Mouse (Mus musculus): ENCODE measurements around the gene Daglb. TPM values are rescaled to one million over a fixed set of nuclear protein-coding genes. Genes with fewer than 3 reads are reported as not detected.

The Daglb gene
- polyA plus RNA-seq, 1 experiment from 2014 or later: 9.3 TPM

DNA sequence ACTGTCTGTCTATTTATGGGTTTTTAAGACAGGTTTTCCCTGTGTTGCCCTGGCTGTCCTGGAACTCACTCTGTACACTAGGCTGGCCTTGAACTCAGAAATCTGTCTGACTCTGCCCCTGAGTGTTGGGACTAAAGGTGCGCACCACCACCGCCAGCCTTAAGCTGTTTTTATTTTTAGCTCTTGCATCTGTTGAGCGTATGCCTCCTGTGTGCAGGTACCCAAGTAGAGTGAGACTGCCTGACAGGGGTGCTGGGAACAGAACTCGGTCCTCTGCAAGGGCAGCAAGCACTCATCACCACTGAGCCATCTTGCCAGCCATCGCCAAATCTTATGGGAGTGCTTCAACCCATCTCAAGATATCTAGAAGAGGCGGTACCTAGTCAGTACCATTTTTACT is 11.6 kb downstream of the Daglb start:
- H3K27ac ChIP-seq (ENCODE audit: low read length): no peak overlapping the region
- no peak for ATAC-seq (replicated peaks; ENCODE audit: extremely low read depth, insufficient read depth, low FRiP score)
- no peak overlapping the region for H3K4me3 ChIP-seq (ENCODE audit: low read length)
- no peak overlapping the region for H3K4me2 ChIP-seq (ENCODE audit: low read depth, low read length)
- H3K4me1 ChIP-seq (ENCODE audit: control insufficient read depth, insufficient read depth, low read length): peaks cover 1% of the 10 kb centered on the region
- H3K9ac ChIP-seq (ENCODE audit: low read length): no peak overlapping the region
- H3K27me3 ChIP-seq (ENCODE audit: control insufficient read depth, insufficient read depth, low read length): no peaks in the 10 kb centered on the region
- no peaks in the 10 kb centered on the region for H3K9me3 ChIP-seq (replicated peaks; ENCODE audit: control insufficient read depth, low read length)
- WGBS: 91% methylated on average over 6 of the region's 6 CpGs
- peaks cover 21% of the 10 kb centered on the region for H3K36me3 ChIP-seq (ENCODE audit: control insufficient read depth, insufficient read depth)

DNA sequence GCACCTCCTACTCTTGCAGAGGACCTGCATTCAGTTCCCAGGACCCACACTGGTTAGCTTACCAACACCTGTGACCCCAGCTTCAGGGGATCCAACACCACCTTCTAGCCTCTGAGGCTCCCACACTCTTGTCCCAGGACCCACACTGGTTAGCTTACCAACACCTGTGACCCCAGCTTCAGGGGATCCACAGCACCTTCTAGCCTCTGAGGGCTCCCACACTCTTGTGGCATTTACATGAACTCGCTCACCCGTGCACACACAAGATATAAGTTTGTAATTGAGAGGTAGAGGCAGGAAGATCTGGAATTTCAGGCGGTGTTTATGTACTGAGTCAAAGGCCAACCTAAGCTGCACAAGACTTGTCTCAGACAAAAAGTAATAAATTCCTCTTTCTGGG is 13.5 kb downstream of the Daglb start:
- H3K27me3 ChIP-seq (ENCODE audit: control insufficient read depth, insufficient read depth, low read length): no peaks in the 10 kb centered on the region
- H3K4me1 ChIP-seq (ENCODE audit: control insufficient read depth, insufficient read depth, low read length): no peaks in the 10 kb centered on the region
- H3K27ac ChIP-seq (ENCODE audit: low read length): no peak overlapping the region
- WGBS: 92% methylated on average over 3 of the region's 3 CpGs
- H3K36me3 ChIP-seq (ENCODE audit: control insufficient read depth, insufficient read depth): peaks cover 19% of the 10 kb centered on the region
- no peak for ATAC-seq (replicated peaks; ENCODE audit: extremely low read depth, insufficient read depth, low FRiP score)
- no peak overlapping the region for H3K4me2 ChIP-seq (ENCODE audit: low read depth, low read length)
- H3K4me3 ChIP-seq (ENCODE audit: low read length): no peak overlapping the region
- no peak overlapping the region for H3K9ac ChIP-seq (ENCODE audit: low read length)
- H3K9me3 ChIP-seq (replicated peaks; ENCODE audit: control insufficient read depth, low read length): no peaks in the 10 kb centered on the region

DNA sequence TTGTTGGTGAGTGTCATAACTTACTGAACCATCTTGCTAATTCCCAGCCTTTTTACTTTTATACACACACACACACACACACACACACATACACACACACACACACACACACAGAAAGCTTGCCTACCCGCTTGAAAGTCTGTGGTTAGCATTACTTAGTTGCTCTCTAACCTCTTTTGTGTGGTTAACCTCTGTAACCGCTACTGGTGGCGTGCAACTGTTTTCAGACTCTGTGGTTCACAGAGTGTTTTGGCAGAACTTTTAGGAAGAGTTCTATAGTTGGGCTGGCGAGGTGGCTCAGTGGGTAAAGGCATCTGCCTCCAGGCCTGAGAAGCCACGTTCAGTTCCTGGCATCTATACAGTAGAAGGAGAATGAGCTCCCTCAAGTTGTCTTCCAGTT is 20.6 kb downstream of the Daglb start:
- no peak overlapping the region for H3K4me3 ChIP-seq (ENCODE audit: low read length)
- no peak overlapping the region for H3K9ac ChIP-seq (ENCODE audit: low read length)
- H3K4me2 ChIP-seq (ENCODE audit: low read depth, low read length): no peak overlapping the region
- H3K4me1 ChIP-seq (ENCODE audit: control insufficient read depth, insufficient read depth, low read length): no peaks in the 10 kb centered on the region
- H3K9me3 ChIP-seq (replicated peaks; ENCODE audit: control insufficient read depth, low read length): no peaks in the 10 kb centered on the region
- H3K27ac ChIP-seq (ENCODE audit: low read length): no peak overlapping the region
- WGBS: 85% methylated on average over 5 of the region's 5 CpGs
- H3K36me3 ChIP-seq (ENCODE audit: control insufficient read depth, insufficient read depth): 0 out of 2 replicates have a peak, but pooled peaks cover 2% of the 10 kb centered on the region
- H3K27me3 ChIP-seq (ENCODE audit: control insufficient read depth, insufficient read depth, low read length): no peaks in the 10 kb centered on the region
- ATAC-seq (replicated peaks; ENCODE audit: extremely low read depth, insufficient read depth, low FRiP score): no peak

DNA sequence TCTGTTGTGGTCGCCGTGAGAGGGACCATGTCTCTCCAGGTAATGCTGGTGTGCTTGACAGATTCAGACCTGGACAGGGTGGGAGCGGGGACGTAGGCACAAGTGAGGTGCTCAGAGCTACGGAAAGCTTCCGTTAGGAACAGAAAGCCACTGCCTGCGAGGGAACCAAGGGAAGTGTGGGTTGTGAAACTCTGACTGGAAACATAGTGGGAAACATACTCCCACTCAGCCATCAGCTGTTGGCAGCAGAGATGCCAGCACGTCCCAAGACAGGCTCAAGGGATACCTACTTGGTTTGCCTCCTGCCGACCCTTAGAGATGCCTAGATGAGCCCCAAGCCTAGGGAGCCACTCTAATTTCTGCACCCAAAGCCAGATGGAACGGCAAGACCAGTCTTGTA is 22.8 kb downstream of the Daglb start:
- Histone ChIP-seq H3K36me3 (ENCODE audit: control insufficient read depth, insufficient read depth) (0 out of 2 replicates have a peak, but pooled peaks cover 2% of the 10 kb centered on the region), H3K27ac (ENCODE audit: low read length) (no peak overlapping the region), H3K9me3 (replicated peaks; ENCODE audit: control insufficient read depth, low read length) (no peaks in the 10 kb centered on the region), H3K4me2 (ENCODE audit: low read depth, low read length) (no peak overlapping the region), H3K9ac (ENCODE audit: low read length) (no peak overlapping the region), H3K4me1 (ENCODE audit: control insufficient read depth, insufficient read depth, low read length) (no peaks in the 10 kb centered on the region), H3K4me3 (ENCODE audit: low read length) (no peak overlapping the region), H3K27me3 (ENCODE audit: control insufficient read depth, insufficient read depth, low read length) (no peaks in the 10 kb centered on the region)
- no peak for ATAC-seq (replicated peaks; ENCODE audit: extremely low read depth, insufficient read depth, low FRiP score)
- WGBS: 87% methylated on average over 10 of the region's 10 CpGs

DNA sequence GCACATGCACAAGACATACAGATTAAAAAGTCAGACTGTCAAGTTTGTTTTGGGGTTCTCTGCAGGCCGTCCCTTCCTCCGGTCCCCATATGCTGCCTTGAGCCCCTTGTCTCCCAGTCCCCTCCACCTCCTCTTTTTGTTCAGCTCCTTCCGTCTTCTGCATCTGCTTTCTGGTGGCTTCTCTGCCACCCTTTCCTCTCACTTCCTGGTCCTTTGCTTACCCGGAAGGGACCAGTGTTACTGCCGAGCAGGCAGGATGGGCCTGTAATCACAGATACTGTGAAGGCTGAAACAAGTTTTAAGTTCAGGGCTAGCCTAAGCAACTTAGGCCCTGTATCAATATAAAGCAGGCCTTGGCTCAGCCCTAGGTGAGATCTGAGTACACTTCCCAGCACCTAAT is 23.6 kb downstream of the Daglb start:
- H3K4me1 ChIP-seq (ENCODE audit: control insufficient read depth, insufficient read depth, low read length): no peaks in the 10 kb centered on the region
- H3K9me3 ChIP-seq (replicated peaks; ENCODE audit: control insufficient read depth, low read length): no peaks in the 10 kb centered on the region
- no peak overlapping the region for H3K9ac ChIP-seq (ENCODE audit: low read length)
- no peak for ATAC-seq (replicated peaks; ENCODE audit: extremely low read depth, insufficient read depth, low FRiP score)
- 83% methylated on average over 5 of the region's 5 CpGs for WGBS
- peaks cover 2% of the 10 kb centered on the region; the same call in 1 of the 2 replicates for H3K36me3 ChIP-seq (ENCODE audit: control insufficient read depth, insufficient read depth)
- no peak overlapping the region for H3K27ac ChIP-seq (ENCODE audit: low read length)
- no peak overlapping the region for H3K4me2 ChIP-seq (ENCODE audit: low read depth, low read length)
- H3K27me3 ChIP-seq (ENCODE audit: control insufficient read depth, insufficient read depth, low read length): no peaks in the 10 kb centered on the region
- no peak overlapping the region for H3K4me3 ChIP-seq (ENCODE audit: low read length)

DNA sequence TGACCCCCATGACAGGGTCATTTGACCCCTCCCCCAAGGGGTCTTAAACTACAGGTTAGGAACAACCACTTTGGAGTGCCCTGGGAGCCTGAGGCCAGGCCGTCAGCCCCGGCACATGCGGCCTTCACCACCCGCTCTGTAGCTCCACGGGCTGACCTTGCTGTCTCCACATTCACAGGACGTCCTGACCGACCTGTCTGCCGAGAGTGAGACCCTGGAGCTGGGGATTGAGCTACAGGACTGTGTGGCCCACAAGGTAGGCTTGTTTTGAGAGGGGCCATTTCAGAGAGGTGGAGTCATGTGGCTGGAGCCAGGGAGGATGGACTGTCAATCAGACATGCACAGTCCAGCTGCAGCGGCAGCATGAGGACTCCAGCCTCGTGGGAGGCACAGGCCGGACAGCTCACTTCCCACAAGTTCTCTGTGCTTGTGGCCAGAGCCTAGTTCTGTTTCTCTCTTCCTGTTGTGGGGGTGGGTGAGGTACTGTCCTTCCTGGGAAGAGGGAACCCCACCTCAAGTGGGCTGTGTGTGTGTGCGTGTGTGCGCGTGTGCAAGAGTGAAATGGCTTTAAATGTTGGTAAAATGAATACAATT is 25.5 kb downstream of the Daglb start:
- Histone ChIP-seq H3K9ac (ENCODE audit: low read length) (no peak overlapping the region), H3K4me1 (ENCODE audit: control insufficient read depth, insufficient read depth, low read length) (no peaks in the 10 kb centered on the region), H3K36me3 (ENCODE audit: control insufficient read depth, insufficient read depth) (peaks cover 2% of the 10 kb centered on the region; the same call in 1 of the 2 replicates), H3K4me3 (ENCODE audit: low read length) (no peak overlapping the region), H3K9me3 (replicated peaks; ENCODE audit: control insufficient read depth, low read length) (no peaks in the 10 kb centered on the region), H3K4me2 (ENCODE audit: low read depth, low read length) (no peak overlapping the region), H3K27me3 (ENCODE audit: control insufficient read depth, insufficient read depth, low read length) (no peaks in the 10 kb centered on the region), H3K27ac (ENCODE audit: low read length) (no peak overlapping the region)
- ATAC-seq (replicated peaks; ENCODE audit: extremely low read depth, insufficient read depth, low FRiP score): 0 out of 2 replicates have a peak, but pooled peaks have one; percentile 32
- WGBS: 75% methylated on average over 14 of the region's 14 CpGs

DNA sequence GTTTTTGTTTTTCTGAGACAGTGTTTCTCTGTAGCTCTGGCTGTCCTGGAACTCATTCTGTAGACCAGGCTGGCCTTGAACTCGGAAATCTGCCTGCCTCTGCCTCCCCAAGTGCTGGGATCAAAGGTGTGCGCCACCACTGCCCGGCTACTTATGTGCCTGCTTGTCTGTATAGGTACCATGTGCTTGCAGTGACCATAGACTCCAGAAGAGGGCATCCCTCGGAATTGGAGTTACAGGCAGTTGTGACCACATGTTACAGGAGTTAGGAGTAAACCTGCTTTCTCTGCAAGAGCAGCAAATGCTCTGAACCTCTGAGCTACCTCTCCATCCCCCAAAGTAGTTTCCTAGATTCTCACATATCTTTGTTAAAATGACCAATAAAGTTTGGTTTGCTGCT is 27.4 kb downstream of the Daglb start:
- H3K9me3 ChIP-seq (replicated peaks; ENCODE audit: control insufficient read depth, low read length): no peaks in the 10 kb centered on the region
- H3K36me3 ChIP-seq (ENCODE audit: control insufficient read depth, insufficient read depth): peaks cover 2% of the 10 kb centered on the region; the same call in 1 of the 2 replicates
- no peak overlapping the region for H3K4me2 ChIP-seq (ENCODE audit: low read depth, low read length)
- no peaks in the 10 kb centered on the region for H3K4me1 ChIP-seq (ENCODE audit: control insufficient read depth, insufficient read depth, low read length)
- H3K9ac ChIP-seq (ENCODE audit: low read length): no peak overlapping the region
- H3K27ac ChIP-seq (ENCODE audit: low read length): no peak overlapping the region
- H3K4me3 ChIP-seq (ENCODE audit: low read length): no peak overlapping the region
- 84% methylated on average over 4 of the region's 4 CpGs for WGBS
- ATAC-seq (replicated peaks; ENCODE audit: extremely low read depth, insufficient read depth, low FRiP score): no peak
- no peaks in the 10 kb centered on the region for H3K27me3 ChIP-seq (ENCODE audit: control insufficient read depth, insufficient read depth, low read length)

DNA sequence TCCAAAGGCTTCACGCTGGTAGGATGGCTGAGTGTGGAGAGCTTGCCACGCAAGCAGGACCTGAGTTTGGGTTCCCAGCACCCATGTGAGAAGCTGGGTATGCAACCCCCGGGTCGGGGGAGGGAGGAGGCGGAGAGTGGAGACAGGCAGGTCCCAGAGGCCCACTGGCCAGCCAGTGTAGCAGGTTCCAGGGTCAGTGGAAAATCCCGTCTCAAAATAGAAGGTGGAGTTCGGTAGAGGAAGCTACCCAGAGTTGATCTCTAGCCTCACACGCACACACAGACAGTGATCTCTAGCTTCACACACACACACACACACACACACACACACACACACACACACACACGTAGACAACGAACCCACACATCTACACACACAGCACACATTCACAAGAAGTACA is 28.8 kb downstream of the Daglb start:
- Histone ChIP-seq H3K4me3 (ENCODE audit: low read length) (no peak overlapping the region), H3K36me3 (ENCODE audit: control insufficient read depth, insufficient read depth) (no peaks in the 10 kb centered on the region; the same call in 1 of the 2 replicates)
- WGBS: 73% methylated on average over 10 of the region's 10 CpGs

DNA sequence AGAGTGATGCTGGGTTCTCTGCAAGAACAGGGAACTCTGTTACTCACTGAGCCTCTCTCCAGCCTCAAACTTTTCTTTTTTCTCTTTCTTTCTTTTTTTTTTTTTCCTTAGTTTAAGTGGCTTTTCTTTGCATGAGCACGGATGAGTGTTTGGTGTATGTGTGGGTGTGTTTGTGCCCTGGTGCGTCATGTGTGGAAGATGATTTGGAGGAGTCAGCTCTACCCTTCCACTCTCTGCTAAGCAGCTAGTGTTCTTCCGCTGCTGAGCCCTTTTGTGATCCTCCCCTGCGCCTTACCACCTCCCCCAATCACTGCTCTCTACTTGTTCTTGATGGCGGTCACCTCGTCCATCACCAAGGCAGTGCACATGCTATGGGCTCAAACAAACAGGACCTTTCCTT is 31.3 kb downstream of the Daglb start:
- no peak overlapping the region for H3K27ac ChIP-seq (ENCODE audit: low read length)
- H3K9ac ChIP-seq (ENCODE audit: low read length): no peak overlapping the region
- H3K4me3 ChIP-seq (ENCODE audit: low read length): no peak overlapping the region
- no peak overlapping the region for H3K4me2 ChIP-seq (ENCODE audit: low read depth, low read length)
- H3K9me3 ChIP-seq (replicated peaks; ENCODE audit: control insufficient read depth, low read length): no peaks in the 10 kb centered on the region
- 92% methylated on average over 6 of the region's 6 CpGs for WGBS
- no peak for ATAC-seq (replicated peaks; ENCODE audit: extremely low read depth, insufficient read depth, low FRiP score)
- no peaks in the 10 kb centered on the region for H3K4me1 ChIP-seq (ENCODE audit: control insufficient read depth, insufficient read depth, low read length)
- H3K36me3 ChIP-seq (ENCODE audit: control insufficient read depth, insufficient read depth): peaks cover 2% of the 10 kb centered on the region; the same call in 1 of the 2 replicates
- no peaks in the 10 kb centered on the region for H3K27me3 ChIP-seq (ENCODE audit: control insufficient read depth, insufficient read depth, low read length)

More for the DNA sequence above, 28.8 kb downstream of the Daglb start:
- H3K27ac ChIP-seq (ENCODE audit: low read length): no peak overlapping the region
- H3K9ac ChIP-seq (ENCODE audit: low read length): no peak overlapping the region
- no peak overlapping the region for H3K4me2 ChIP-seq (ENCODE audit: low read depth, low read length)
- H3K4me1 ChIP-seq (ENCODE audit: control insufficient read depth, insufficient read depth, low read length): no peaks in the 10 kb centered on the region
- ATAC-seq (replicated peaks; ENCODE audit: extremely low read depth, insufficient read depth, low FRiP score): no peak
- no peaks in the 10 kb centered on the region for H3K9me3 ChIP-seq (replicated peaks; ENCODE audit: control insufficient read depth, low read length)
- H3K27me3 ChIP-seq (ENCODE audit: control insufficient read depth, insufficient read depth, low read length): no peaks in the 10 kb centered on the region
